Mouse (Mus musculus): ENCODE measurements around the gene Prkd1. TPM values are rescaled to one million over a fixed set of nuclear protein-coding genes. Genes with fewer than 3 reads are reported as not detected.

Gene Prkd1
- polyA plus RNA-seq, 1 experiment = 2.2 TPM

DNA sequence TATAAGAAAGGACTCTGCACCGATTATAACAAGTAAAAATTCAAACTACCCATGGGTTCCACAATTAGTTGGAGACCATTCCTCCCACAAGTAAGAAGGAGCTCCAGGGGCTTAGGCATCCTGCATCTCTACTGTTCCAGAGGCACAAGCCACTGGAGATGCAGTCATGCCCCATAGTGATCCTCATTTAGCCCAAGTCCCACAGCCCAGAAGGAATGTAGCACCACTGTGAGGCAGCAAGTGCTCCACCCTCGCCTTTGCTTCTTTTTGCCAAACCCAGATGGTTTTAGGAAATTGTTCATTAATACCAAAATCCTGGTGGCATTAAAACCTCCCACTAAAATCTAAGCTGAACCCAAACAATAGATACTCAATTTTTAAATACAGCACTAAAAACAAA, 111.1 kb downstream of the Prkd1 start:
- TF ChIP-seq POLR2A (IDR thresholded peaks at IDR 0.05; ENCODE audit: control insufficient read depth, low read depth, low read length) (no peak), CTCF (IDR thresholded peaks at IDR 0.05; ENCODE audit: control insufficient read depth, insufficient read depth, insufficient replicate concordance, low read depth, low read length) (no peak)
- no peaks in the 10 kb centered on the region for H3K4me1 ChIP-seq (ENCODE audit: control insufficient read depth, insufficient read depth, low read length)

DNA sequence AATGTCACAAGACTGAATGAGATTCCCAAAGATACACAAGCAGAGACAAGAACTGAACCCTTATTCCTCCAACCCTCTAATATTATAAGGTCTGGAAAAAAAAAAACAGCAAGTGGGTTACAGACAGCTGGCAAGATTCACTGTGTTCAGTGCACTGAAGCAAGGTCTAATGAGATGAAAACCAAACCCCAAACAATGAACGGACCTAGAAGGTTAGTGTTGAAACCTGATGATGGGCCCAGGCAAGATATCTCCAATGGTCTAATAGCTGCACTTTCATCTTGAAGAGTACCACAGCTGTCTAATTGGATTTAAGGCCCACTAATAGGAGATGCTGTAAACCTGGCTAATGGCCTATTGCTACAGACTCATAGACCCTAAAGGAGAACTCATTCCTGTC, 111.9 kb downstream of the Prkd1 start:
- Histone ChIP-seq H3K4me1 (ENCODE audit: control insufficient read depth, insufficient read depth, low read length) (no peaks in the 10 kb centered on the region), H3K27ac (ENCODE audit: control insufficient read depth, insufficient read depth, low read depth, low read length) (no peak overlapping the region), H3K27me3 (ENCODE audit: control insufficient read depth, insufficient read depth, low read length) (no peaks in the 10 kb centered on the region), H3K4me3 (ENCODE audit: control insufficient read depth, low read depth, low read length) (no peak overlapping the region), H3K36me3 (ENCODE audit: control insufficient read depth, insufficient read depth, low read length) (no peaks in the 10 kb centered on the region)
- TF ChIP-seq POLR2A (IDR thresholded peaks at IDR 0.05; ENCODE audit: control insufficient read depth, low read depth, low read length) (no peak), CTCF (IDR thresholded peaks at IDR 0.05; ENCODE audit: control insufficient read depth, insufficient read depth, insufficient replicate concordance, low read depth, low read length) (no peak)

More for the DNA sequence above, 111.1 kb downstream of the Prkd1 start:
- Histone ChIP-seq H3K27ac (ENCODE audit: control insufficient read depth, insufficient read depth, low read depth, low read length) (no peak overlapping the region), H3K4me3 (ENCODE audit: control insufficient read depth, low read depth, low read length) (no peak overlapping the region), H3K36me3 (ENCODE audit: control insufficient read depth, insufficient read depth, low read length) (no peaks in the 10 kb centered on the region), H3K27me3 (ENCODE audit: control insufficient read depth, insufficient read depth, low read length) (no peaks in the 10 kb centered on the region)

DNA sequence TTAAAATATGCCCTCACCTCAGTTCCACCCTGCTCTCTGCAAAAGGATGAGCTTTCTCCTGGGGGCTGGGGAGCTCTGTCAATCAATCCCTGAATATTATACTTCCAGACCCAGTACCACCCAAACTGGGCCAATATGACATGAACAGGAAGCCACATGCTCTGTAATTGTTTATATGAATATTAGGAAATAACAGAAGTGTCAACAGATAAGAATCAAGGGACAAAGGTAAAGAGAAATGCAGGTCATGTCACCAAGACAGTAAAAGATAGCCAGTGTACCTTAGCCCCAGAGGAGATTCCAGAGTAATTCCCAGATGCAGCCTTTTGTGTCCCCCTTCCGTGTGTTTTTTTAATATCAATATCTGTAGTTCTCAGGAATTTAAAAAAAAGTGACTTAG, 120.3 kb downstream of the Prkd1 start:
- Histone ChIP-seq H3K4me3 (ENCODE audit: control insufficient read depth, low read depth, low read length) (no peak overlapping the region), H3K27me3 (ENCODE audit: control insufficient read depth, insufficient read depth, low read length) (no peaks in the 10 kb centered on the region), H3K4me1 (ENCODE audit: control insufficient read depth, insufficient read depth, low read length) (no peaks in the 10 kb centered on the region), H3K27ac (ENCODE audit: control insufficient read depth, insufficient read depth, low read depth, low read length) (no peak overlapping the region), H3K36me3 (ENCODE audit: control insufficient read depth, insufficient read depth, low read length) (no peaks in the 10 kb centered on the region)
- no peak for TF ChIP-seq CTCF (IDR thresholded peaks at IDR 0.05; ENCODE audit: control insufficient read depth, insufficient read depth, insufficient replicate concordance, low read depth, low read length)
- TF ChIP-seq POLR2A (IDR thresholded peaks at IDR 0.05; ENCODE audit: control insufficient read depth, low read depth, low read length) = no peak

DNA sequence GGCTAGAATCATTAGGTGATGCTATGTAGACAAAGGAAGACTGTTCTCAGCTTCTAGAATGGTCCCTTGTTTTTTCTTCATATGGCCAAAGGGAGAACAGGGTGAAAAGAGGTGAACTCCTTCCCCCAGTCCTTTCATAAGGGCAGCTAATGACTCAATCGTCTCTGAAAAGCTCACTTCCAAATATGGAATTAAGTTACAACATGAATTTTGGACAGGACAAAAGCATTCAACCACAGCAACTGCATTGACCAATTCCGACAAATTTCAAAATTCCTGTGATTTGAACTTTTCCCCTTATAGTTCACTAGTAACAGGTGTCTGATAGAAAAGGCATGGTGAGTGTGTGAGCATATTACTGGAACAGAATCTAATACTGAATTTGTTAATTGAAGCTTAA, 124.8 kb downstream of the Prkd1 start:
- Histone ChIP-seq H3K27ac (ENCODE audit: control insufficient read depth, insufficient read depth, low read depth, low read length) (no peak overlapping the region), H3K36me3 (ENCODE audit: control insufficient read depth, insufficient read depth, low read length) (no peaks in the 10 kb centered on the region), H3K4me1 (ENCODE audit: control insufficient read depth, insufficient read depth, low read length) (no peaks in the 10 kb centered on the region), H3K27me3 (ENCODE audit: control insufficient read depth, insufficient read depth, low read length) (no peaks in the 10 kb centered on the region), H3K4me3 (ENCODE audit: control insufficient read depth, low read depth, low read length) (no peak overlapping the region)
- TF ChIP-seq POLR2A (IDR thresholded peaks at IDR 0.05; ENCODE audit: control insufficient read depth, low read depth, low read length) (no peak), CTCF (IDR thresholded peaks at IDR 0.05; ENCODE audit: control insufficient read depth, insufficient read depth, insufficient replicate concordance, low read depth, low read length) (no peak)

DNA sequence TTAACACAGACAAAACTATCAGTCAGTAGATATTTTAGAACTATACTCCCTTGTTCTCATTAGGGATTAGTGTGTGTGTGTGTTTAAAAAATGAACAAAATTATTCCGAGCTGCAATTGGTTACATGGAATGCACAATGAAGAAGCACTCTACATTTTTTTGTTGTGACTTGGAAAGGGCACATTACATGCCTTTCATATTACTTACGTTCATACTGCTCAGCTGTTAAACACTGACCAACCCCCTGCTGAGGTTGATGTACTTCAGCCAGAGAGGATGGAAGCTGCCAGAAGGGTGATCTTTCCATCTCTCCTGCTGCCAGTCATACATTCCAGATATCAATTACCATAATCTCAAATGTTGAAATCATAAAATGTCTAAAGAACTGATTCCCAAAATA, 134.4 kb downstream of the Prkd1 start:
- H3K4me3 ChIP-seq (ENCODE audit: control insufficient read depth, low read depth, low read length) = no peak overlapping the region

DNA sequence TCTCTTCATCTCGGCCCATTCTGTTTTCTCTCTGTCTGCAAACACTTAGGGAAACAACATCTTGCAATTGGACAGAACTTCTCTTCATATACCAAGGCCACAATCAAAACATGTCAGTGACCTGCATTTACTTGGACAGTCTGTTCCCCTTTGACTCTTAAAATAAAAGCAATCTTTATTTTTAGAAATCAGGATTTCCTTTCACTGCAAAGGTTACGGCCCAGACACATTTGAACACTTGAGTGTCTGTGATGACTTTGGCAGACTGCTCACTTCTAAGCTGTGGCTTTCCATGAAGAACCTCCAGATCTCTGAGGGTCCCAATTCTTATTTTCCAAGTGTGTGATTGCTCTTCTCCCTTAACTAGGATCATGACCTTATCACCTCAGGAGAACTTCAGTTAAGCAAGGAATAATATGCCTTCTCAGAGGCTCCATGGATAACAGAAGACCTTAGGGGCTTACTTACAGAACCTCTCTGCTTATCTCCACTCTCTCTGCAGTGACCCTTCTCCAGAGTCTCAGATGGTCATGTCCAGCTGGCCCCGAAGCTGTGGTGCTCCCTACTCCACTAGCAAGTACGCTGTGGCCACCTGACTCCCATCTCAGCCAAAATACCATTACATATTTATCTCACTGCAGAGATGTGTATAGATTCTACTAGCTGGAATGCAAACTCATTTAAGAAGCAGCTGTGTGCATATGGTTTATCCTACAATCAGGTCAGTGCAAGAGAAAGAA, 137.2 kb downstream of the Prkd1 start:
- H3K27ac ChIP-seq (ENCODE audit: control insufficient read depth, insufficient read depth, low read depth, low read length) = no peak overlapping the region
- no peak for TF ChIP-seq POLR2A (IDR thresholded peaks at IDR 0.05; ENCODE audit: control insufficient read depth, low read depth, low read length)
- TF ChIP-seq CTCF (IDR thresholded peaks at IDR 0.05; ENCODE audit: control insufficient read depth, insufficient read depth, insufficient replicate concordance, low read depth, low read length) = no peak
- H3K27me3 ChIP-seq (ENCODE audit: control insufficient read depth, insufficient read depth, low read length) = no peaks in the 10 kb centered on the region
- no peaks in the 10 kb centered on the region for H3K36me3 ChIP-seq (ENCODE audit: control insufficient read depth, insufficient read depth, low read length)
- H3K4me3 ChIP-seq (ENCODE audit: control insufficient read depth, low read depth, low read length) = no peak overlapping the region
- no peaks in the 10 kb centered on the region for H3K4me1 ChIP-seq (ENCODE audit: control insufficient read depth, insufficient read depth, low read length)

More for the DNA sequence above, 134.4 kb downstream of the Prkd1 start:
- Histone ChIP-seq H3K27ac (ENCODE audit: control insufficient read depth, insufficient read depth, low read depth, low read length) (no peak overlapping the region), H3K36me3 (ENCODE audit: control insufficient read depth, insufficient read depth, low read length) (no peaks in the 10 kb centered on the region), H3K4me1 (ENCODE audit: control insufficient read depth, insufficient read depth, low read length) (no peaks in the 10 kb centered on the region), H3K27me3 (ENCODE audit: control insufficient read depth, insufficient read depth, low read length) (no peaks in the 10 kb centered on the region)
- no peak for TF ChIP-seq CTCF (IDR thresholded peaks at IDR 0.05; ENCODE audit: control insufficient read depth, insufficient read depth, insufficient replicate concordance, low read depth, low read length)
- TF ChIP-seq POLR2A (IDR thresholded peaks at IDR 0.05; ENCODE audit: control insufficient read depth, low read depth, low read length) = no peak

DNA sequence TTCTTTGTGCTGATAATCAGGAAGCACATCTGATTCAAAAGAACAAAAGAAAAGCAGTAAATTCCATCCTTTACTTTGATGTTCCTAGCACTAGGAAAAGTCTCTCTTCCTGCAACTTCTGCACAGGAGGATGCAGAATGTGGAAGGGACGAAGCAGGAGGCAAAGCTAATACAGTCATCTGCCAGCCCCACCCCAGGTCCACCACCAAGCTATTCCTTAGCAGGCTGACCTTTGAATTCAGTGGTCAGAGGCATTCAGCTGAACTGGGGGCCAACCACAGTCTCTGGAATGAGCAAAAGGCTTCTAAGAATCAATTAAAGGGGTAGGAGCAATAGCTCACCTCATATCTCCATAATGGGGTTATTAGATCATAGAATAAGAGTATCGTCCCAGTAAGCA, 140.1 kb downstream of the Prkd1 start:
- H3K36me3 ChIP-seq (ENCODE audit: control insufficient read depth, insufficient read depth, low read length) = no peaks in the 10 kb centered on the region
- H3K4me1 ChIP-seq (ENCODE audit: control insufficient read depth, insufficient read depth, low read length) = no peaks in the 10 kb centered on the region
- H3K4me3 ChIP-seq (ENCODE audit: control insufficient read depth, low read depth, low read length) = no peak overlapping the region
- H3K27ac ChIP-seq (ENCODE audit: control insufficient read depth, insufficient read depth, low read depth, low read length) = no peak overlapping the region
- no peaks in the 10 kb centered on the region for H3K27me3 ChIP-seq (ENCODE audit: control insufficient read depth, insufficient read depth, low read length)
- no peak for TF ChIP-seq CTCF (IDR thresholded peaks at IDR 0.05; ENCODE audit: control insufficient read depth, insufficient read depth, insufficient replicate concordance, low read depth, low read length)
